ENCODE assay signal across 22 mouse cellular contexts in the genomic region with DNA sequence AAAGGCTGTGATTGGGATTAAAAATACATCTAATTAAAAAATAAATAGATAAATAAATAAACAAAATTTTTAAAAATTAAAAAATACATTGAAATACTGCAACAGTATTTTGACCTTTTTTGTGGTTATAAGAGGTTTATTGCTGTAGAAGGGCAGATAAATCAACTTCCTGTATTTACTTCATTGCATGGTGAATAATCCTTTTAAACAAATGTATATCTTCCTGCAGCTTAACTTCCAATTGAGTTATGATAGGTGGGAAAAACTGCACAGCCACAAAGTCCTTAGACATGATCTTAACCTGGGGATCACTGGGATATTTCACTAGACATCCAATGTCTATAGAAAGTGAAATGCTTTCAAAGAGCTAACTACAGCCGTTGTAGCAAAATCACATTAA.
DNase-seq lines count a peak whose midpoint lies in the region; ATAC-seq and TF ChIP-seq lines count a peak whose summit lies in the region.
"Had no signal": no experiment of that assay in that cellular context is flagged by ENCODE, and none has a peak within 500 bp of the region (broad histone marks: within the 10 kb centered on the region; RNA-seq: fewer than 3 reads in every experiment).

No protein-coding gene starts in this region.

- H3K9ac ChIP-seq in MEL (ENCODE audit: control insufficient read depth, low read depth, low read length, poor library complexity, severe bottlenecking): no peak overlapping the region

- H3K36me3 ChIP-seq in MEL (ENCODE audit: control insufficient read depth in 1 of 2, insufficient read depth in 2 of 2, low read length in 2 of 2): peaks cover 0 to 12% of the 10 kb centered on the region in 2 experiments; a peak in 2 of 4 replicates
- no peaks in the 10 kb centered on the region for H3K36me3 ChIP-seq in thymus, adult 2 months (ENCODE audit: control insufficient read depth, insufficient read depth, low read length)
- H3K36me3 ChIP-seq: G1E had no signal

- H3K27me3 ChIP-seq in MEL (ENCODE audit: control insufficient read depth in 1 of 2, insufficient read depth in 2 of 2, low read length in 2 of 2): no peaks in the 10 kb centered on the region
- H3K27me3 ChIP-seq in thymus, adult 2 months (ENCODE audit: control insufficient read depth, insufficient read depth, low read length): no peaks in the 10 kb centered on the region
- H3K27me3 ChIP-seq: CH12.LX had no signal

- H3K4me1 ChIP-seq in MEL (ENCODE audit: control insufficient read depth in 1 of 2, insufficient read depth in 2 of 2, low read length in 2 of 2): peaks cover 4 to 6% of the 10 kb centered on the region in 2 experiments
- H3K4me1 ChIP-seq in thymus, adult 2 months (replicated peaks; ENCODE audit: control insufficient read depth, insufficient read depth, low read length): no peaks in the 10 kb centered on the region

- peak; percentile 43 to 68; a peak in 2 of 4 replicates for TF ChIP-seq EP300 in MEL (IDR thresholded peaks at IDR 0.05; ENCODE audit: low read depth in 1 of 2, low read length in 2 of 2)

- no peaks in the 10 kb centered on the region for H3K79me2 ChIP-seq in MEL (ENCODE audit: control insufficient read depth, insufficient read depth, low read length, poor library complexity)

- no peak overlapping the region for H3K4me3 ChIP-seq in MEL (ENCODE audit: control insufficient read depth in 1 of 2, insufficient read depth in 1 of 2, low read depth in 2 of 2, low read length in 2 of 2)
- no peak overlapping the region for H3K4me3 ChIP-seq in thymus, adult 2 months (ENCODE audit: control insufficient read depth, insufficient read depth, low read length)

- TF ChIP-seq POLR2A in MEL (IDR thresholded peaks at IDR 0.05; ENCODE audit: control insufficient read depth in 1 of 2, insufficient read depth in 1 of 2, low read depth in 1 of 2, low read length in 2 of 2, poor library complexity in 1 of 2): no peak
- no peak for TF ChIP-seq POLR2A in thymus, adult 2 months (IDR thresholded peaks at IDR 0.05; ENCODE audit: control insufficient read depth, extremely low read depth, insufficient read depth, low read length, poor library complexity)

- 90% methylated on average over 1 of the region's 1 CpGs for WGBS in thymus, adult 2 months

- TF ChIP-seq RAD21 in MEL (IDR thresholded peaks at IDR 0.05; ENCODE audit: low read depth, low read length): no peak

- H3K9me3 ChIP-seq in MEL (replicated peaks; ENCODE audit: insufficient read depth, low read length): no peaks in the 10 kb centered on the region

- TF ChIP-seq CTCF in MEL (IDR thresholded peaks at IDR 0.05 in 2 of 3, conservative IDR thresholded peaks at IDR 0.05 in 1 of 3; ENCODE audit: control insufficient read depth in 1 of 3, insufficient read depth in 1 of 3, low read depth in 2 of 3, low read length in 3 of 3, poor library complexity in 1 of 3, severe bottlenecking in 1 of 3): no peak
- TF ChIP-seq CTCF in thymus, adult 2 months (IDR thresholded peaks at IDR 0.05; ENCODE audit: borderline replicate concordance, control insufficient read depth, extremely low read depth, insufficient read depth, low read length, poor library complexity): no peak

- H3K27ac ChIP-seq in MEL (ENCODE audit: control insufficient read depth, low read depth, low read length): peak overlapping the region; percentile 9; the same call in 1 of the 2 replicates
- H3K27ac ChIP-seq in thymus, adult 2 months (ENCODE audit: control insufficient read depth, insufficient read depth, low read length): no peak overlapping the region

- ATAC-seq in cerebellum, adult (ENCODE audit: insufficient number of reproducible peaks, low FRiP score, low TSS enrichment): no peak
- ATAC-seq: activated CD4-positive, CD25-positive, alpha-beta regulatory T cell, adult 4 months; CD4-positive, CD25-positive, alpha-beta regulatory T cell, adult 4 months; Patski had no signal

- DNase-seq in MEL (ENCODE audit: low read depth, low spot score) (peak; percentile 56), MEL-GATA-1-ER (ENCODE audit: extremely low read depth, low read depth) (peak; percentile 27)
- no peak for DNase-seq in thymus, adult 2 months
- DNase-seq: adrenal gland, adult 2 months; adrenal gland, adult 8-10 months; adrenal gland, postnatal 10 days; adrenal gland, postnatal 14 days; adrenal gland, postnatal 25 days; adrenal gland, postnatal 36 days; B cell, adult 2 months; cerebellum, adult 11 months; cerebellum, adult 11-12 months; cerebellum, adult 18-20 months; cerebellum, adult 2 months; cerebellum, adult 8-10 months; cerebellum, adult 9-10 months had no signal

TF ChIP-seq in MEL, 35 proteins besides CTCF, POLR2A, EP300 and RAD21:
- no peak for TF ChIP-seq MAX (IDR thresholded peaks at IDR 0.05; ENCODE audit: low read length)
- TF ChIP-seq MEF2A (IDR thresholded peaks at IDR 0.05; ENCODE audit: extremely low read depth, insufficient replicate concordance, low read depth, low read length, poor library complexity, severe bottlenecking): no peak
- 0 out of 2 replicates have a peak, but pooled peaks have one; percentile 24 for TF ChIP-seq GATA1 (IDR thresholded peaks at IDR 0.05; ENCODE audit: low read depth, low read length)
- no peak for TF ChIP-seq TAL1 (IDR thresholded peaks at IDR 0.05; ENCODE audit: low read length)
- TF ChIP-seq RCOR1 (IDR thresholded peaks at IDR 0.05; ENCODE audit: low read depth, low read length): peak; percentile 29; the same call in 1 of the 2 replicates
- peak; percentile 28; the same call in 1 of the 2 replicates for TF ChIP-seq TCF12 (IDR thresholded peaks at IDR 0.05; ENCODE audit: low read depth, low read length)
- TF ChIP-seq ZNF384 (IDR thresholded peaks at IDR 0.05; ENCODE audit: low read depth, low read length): no peak
- no peak for TF ChIP-seq ETS1 (IDR thresholded peaks at IDR 0.05; ENCODE audit: low read depth, low read length)
- no peak for TF ChIP-seq BHLHE40 (IDR thresholded peaks at IDR 0.05; ENCODE audit: borderline replicate concordance, low read depth, low read length)
- TF ChIP-seq GABPA (IDR thresholded peaks at IDR 0.05; ENCODE audit: low read depth, low read length): no peak
- TF ChIP-seq ZKSCAN1 (IDR thresholded peaks at IDR 0.05; ENCODE audit: low read depth, low read length): no peak
- TF ChIP-seq POLR2AphosphoS2 (IDR thresholded peaks at IDR 0.05; ENCODE audit: low read length): no peak
- no peak for TF ChIP-seq NRF1 (IDR thresholded peaks at IDR 0.05; ENCODE audit: insufficient read depth, low read depth, low read length, poor library complexity, severe bottlenecking)
- no peak for TF ChIP-seq KAT2A (conservative IDR thresholded peaks at IDR 0.05; ENCODE audit: low read depth, low read length)
- no peak for TF ChIP-seq USF1 (IDR thresholded peaks at IDR 0.05; ENCODE audit: low read depth, low read length)
